Mouse (Mus musculus) adrenal gland, adult 18-20 months (tissue): ENCODE measurements around the gene Npas2. TPM values are rescaled to one million over a fixed set of nuclear protein-coding genes. Genes with fewer than 3 reads are reported as not detected.
A peak's percentile ranks its signal among the peaks of the same experiment; 100 is the strongest.

Experiments
- DNase-seq, 2 experiments: peaks; one replicate each; pipeline ENCODE4 v3.0.0; 2021 to 2022; ENCODE audit warnings: low spot score in 2 of 2
- total RNA-seq, 2 experiments: library from RNA; stranded (reverse); gene quantifications; 1 replicate in 1 of 2; 2 replicates in 1 of 2; pipeline ENCODE4 v1.2.3; 2021

The Npas2 gene
- total RNA-seq, 2 experiments from 2014 or later, result 6.1 to 11.9 TPM

DNA sequence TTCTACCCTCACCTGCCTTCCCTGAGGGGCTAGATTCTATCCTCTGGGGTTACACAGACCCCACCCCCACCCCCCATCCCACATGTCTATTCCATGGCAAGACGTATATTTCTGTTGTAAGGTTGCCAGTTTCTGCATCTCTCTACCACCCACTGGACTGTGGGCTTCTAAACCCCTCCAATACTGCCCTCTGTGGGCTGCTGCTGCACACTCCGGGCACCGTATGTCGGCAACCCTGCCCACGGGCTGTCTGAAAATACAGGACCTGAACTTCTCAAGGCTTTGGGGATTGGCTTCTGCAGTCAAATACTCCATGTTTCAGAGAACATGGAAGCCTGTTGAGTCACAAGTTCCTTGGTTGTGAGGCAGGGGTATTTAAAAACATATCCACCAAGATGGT lies 17.4 kb downstream of the Npas2 start:
- no peak for DNase-seq

DNA sequence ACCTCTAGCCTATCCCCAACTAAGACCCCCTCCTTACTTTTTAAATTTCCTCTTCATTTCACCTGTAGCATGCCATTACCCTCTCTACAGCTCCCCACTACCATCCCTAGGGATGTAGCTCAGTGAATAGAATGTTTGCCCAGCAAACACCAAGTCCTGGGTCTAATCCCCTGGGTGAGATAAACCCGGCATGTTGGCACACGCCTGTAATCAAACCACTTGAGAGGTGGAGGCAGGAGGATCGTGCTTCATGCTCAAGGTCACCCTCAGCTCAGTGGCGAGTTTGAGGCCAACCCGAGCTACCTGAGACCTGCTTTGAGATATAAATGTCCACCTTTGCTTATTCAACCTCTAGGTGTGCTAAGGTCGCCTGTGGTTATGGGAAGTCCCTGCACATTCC lies 19.5 kb downstream of the Npas2 start:
- no peak for DNase-seq

- no peak for DNase-seq
Measured at GRCm38 (mm10) chr1:39217584-39217983, 24.1 kb downstream of the Npas2 start.

GRCm38 (mm10) chr1:39228401-39228800 lies 34.9 kb downstream of the Npas2 start:
- no peak for DNase-seq

GRCm38 (mm10) chr1:39230021-39230420 lies 36.5 kb downstream of the Npas2 start:
- no peak for DNase-seq

DNA sequence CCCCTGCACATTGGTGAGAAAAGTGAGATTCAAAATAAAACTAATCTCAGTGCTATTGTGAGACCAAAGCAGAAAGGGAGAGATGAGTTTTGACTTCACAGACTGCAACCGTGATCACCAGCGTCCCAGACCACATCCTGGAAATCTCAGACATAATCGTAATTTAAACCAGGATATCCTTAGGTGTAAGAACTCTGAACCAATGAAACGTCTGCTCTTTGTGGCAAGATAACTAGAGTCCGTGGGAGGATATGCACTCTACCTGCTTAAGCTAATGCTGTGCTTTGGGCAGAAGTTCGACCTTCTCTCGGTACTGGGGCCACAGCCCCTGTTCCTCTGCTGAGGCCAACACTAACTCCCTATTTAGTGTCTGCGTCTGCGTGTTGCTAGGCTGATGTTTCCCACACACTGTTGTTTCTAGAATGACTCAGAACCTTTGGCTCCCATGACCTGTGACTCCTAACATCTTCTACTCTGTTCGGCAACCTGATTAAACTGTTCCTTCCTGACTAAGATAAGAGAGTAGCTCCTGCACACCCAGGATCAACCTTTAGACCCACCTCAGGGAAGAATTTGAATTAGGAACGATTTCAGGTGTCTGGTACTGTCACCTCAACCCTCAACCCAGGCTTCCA lies 41.4 kb downstream of the Npas2 start:
- DNase-seq, result no peak

- DNase-seq, result no peak
Measured at GRCm38 (mm10) chr1:39237503-39238255, 44.1 kb downstream of the Npas2 start.

DNA sequence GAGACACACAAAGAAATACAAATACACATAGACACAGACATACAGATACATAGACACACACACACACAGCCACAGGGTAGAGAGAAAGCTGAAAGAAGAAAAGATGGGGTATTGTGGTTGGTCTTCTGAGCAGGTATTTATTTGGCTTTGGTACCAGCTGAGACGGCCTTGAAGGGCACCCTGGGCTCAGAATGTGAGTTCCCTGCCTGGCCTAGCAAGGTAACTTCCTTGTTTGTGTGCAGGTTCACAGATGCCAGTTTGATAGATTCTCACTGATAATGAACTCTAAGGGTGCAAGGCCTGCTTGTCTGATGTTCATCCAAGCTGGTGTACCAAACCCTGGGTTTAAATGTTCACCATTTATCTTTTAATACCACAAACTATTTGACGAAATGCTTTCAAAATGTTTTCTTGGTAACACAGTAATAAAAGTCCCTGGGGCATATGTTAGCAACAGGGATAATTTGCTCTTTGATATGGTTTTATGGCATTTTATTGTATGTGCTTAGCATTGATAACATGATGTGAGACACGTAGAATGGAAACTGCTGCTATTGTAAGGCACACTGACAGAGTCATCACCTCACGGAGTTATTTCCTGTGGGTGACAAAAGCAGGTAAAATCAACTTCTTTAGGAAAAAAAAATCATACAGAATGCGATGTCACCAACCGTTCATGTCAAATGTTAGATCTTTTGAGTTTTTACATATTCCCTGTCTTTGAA lies 47.5 kb downstream of the Npas2 start:
- DNase-seq, result no peak

GRCm38 (mm10) chr1:39244726-39245125 lies 51.2 kb downstream of the Npas2 start:
- DNase-seq, result no peak

- no peak for DNase-seq
Measured at GRCm38 (mm10) chr1:39251679-39252078, 58.1 kb downstream of the Npas2 start.

DNA sequence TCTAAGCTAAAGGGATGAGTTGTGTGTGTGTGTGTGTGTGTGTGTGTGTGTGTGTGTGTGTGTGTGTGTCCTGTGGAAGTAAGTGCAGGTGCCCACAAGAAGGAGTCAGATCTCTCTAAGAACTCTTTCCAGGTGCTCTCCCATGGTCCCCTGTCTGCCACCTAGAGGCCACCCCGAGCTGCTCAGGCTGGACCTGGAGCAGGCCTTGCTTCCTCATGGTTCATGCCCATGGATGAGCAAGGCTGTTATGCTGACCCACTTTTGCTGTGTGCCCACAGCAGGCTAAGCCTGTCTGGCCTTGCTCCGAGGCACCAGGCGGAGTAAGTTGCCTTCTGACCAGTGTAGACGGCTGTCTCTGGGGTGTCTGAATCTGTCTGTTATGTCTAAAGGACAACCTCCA lies 60.2 kb downstream of the Npas2 start:
- DNase-seq, result peak; percentile 38 to 46

GRCm38 (mm10) chr1:39256051-39256450 lies 62.5 kb downstream of the Npas2 start:
- DNase-seq, result no peak

GRCm38 (mm10) chr1:39256513-39257330 lies 63.2 kb downstream of the Npas2 start:
- DNase-seq, result peak in 1 of 2 experiments; percentile 31

DNA sequence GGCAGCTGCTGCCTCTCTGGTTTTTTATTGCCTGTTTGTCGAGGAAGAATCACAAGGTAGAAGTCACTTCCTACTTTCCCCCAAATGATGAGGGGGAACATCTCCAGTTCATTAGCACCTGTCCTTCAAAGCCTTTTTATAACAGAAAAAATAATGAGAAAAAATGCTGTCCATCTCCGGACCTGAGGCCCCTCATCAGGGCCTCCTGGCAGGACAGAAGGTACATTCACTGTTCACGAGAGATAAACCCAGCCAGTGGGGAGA lies 63.7 kb downstream of the Npas2 start:
- DNase-seq, result no peak

GRCm38 (mm10) chr1:39259668-39260067 lies 66.1 kb downstream of the Npas2 start:
- DNase-seq, result no peak

- DNase-seq, result no peak
Measured at GRCm38 (mm10) chr1:39260183-39260978, 66.8 kb downstream of the Npas2 start.

GRCm38 (mm10) chr1:39266843-39267512 lies 73.4 kb downstream of the Npas2 start:
- no peak for DNase-seq

DNA sequence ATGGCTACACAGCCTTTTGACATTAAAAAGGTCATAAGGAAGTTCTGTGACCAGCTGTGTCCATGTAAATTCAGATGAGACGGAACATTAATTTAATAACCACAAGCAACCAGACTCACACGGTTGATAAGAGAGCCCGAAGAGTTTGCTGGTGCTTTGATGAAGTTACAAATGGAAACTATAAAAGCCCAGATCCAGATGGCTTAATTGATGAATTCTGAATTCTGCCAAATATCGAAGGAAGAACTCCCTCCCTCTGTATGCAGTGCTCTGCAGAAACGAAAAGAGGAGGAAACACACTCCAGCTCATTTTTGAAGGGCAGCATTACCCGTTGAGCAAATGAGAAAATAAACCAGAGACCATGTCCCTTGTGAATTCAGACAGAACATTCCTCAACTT lies 79.4 kb downstream of the Npas2 start:
- DNase-seq, result no peak

DNA sequence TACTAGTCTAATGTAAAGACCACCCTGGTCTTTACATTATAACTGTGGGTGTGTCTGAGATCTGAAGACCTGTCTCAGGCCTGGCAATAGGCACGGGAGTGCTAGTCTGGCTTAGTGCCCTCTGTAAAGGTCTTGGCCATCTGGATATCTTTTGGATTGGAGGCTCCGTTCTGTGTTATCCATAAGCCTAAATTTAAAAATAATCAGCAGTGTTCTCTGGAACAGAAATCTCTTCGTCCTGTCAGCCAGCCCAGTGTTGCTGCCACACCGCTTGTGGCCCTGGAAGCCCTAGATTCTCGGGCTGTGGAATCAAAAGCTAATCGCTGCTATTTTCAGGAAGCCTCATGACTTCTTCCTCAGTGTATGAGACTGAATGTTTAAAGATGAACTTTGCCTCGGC lies 86.9 kb downstream of the Npas2 start:
- no peak for DNase-seq
